Mouse (Mus musculus): Measurements from ENCODE around the gene Tesc.

- TF ChIP-seq CTCF (IDR thresholded peaks at IDR 0.05; ENCODE audit: control insufficient read depth, insufficient read depth, low read length) (no peak), POLR2A (IDR thresholded peaks at IDR 0.05; ENCODE audit: borderline replicate concordance, control insufficient read depth, low read depth, low read length) (no peak)
Measured at GRCm38 (mm10) chr5:118089102-118089501, 61.6 kb downstream of the Tesc start.

Measured in bone marrow, adult 2 months (tissue).